Mouse (Mus musculus) frontal cortex, postnatal 36 days (tissue): ENCODE measurements around the gene Wipi2.

ENCODE experiments used
- DNase-seq, 2 experiments: peaks; one replicate each; pipeline ENCODE4 v3.0.0; 2022; ENCODE audit warnings: low spot score in 2 of 2

The Wipi2 gene

DNA sequence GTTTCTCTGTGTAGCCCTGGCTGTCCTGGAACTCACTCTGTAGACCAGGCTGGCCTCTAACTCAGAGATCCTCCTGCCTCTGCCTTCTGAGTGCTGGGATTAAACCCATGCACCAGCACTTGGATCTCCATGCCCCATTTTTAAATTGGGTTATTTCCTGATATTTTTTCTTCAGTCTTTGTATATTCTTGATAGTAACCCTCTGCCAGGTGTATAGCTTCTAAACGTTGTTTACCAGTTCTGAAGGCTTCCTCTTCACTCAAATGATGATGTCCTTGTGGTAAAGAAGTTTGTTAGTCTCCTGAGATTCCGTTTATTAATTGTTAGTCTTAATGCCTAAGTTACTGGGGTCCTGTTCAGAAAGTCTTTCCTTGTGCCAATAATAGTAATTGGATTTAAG, at the start of gene Wipi2:
Gene Wipi2 (plus strand): TSS at position 301 of the 400 bp plus-strand sequence.
- DNase-seq = no peak

GRCm38 (mm10) chr5:142578192-142578591, 49.3 kb upstream of the Wipi2 start:
- DNase-seq = no peak

DNA sequence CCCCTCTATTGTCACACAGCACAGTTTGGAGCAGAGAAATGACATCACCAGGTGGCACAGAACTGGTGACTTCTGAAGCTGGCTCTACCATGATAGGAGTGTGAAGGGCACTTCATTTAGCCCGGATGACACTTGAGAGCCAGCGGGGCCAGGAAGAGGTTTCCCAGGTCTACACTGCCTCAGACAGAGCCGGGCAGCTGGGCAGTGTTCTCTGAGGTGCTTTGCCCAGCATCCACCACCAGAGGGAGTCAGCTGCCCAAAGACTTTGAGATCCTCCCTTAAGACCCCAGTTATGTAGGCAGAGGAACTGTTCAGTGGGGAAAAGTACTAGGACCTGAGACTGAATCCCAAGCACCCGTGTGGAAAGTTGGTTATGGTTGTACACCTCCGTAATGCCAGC, 46.0 kb upstream of the Wipi2 start:
- peak; percentile 62 to 74 for DNase-seq

- peak; percentile 51 to 74 for DNase-seq
Observed at GRCm38 (mm10) chr5:142583616-142584126, 43.8 kb upstream of the Wipi2 start.

- no peak for DNase-seq
Observed at GRCm38 (mm10) chr5:142590953-142591616, 36.4 kb upstream of the Wipi2 start.

DNA sequence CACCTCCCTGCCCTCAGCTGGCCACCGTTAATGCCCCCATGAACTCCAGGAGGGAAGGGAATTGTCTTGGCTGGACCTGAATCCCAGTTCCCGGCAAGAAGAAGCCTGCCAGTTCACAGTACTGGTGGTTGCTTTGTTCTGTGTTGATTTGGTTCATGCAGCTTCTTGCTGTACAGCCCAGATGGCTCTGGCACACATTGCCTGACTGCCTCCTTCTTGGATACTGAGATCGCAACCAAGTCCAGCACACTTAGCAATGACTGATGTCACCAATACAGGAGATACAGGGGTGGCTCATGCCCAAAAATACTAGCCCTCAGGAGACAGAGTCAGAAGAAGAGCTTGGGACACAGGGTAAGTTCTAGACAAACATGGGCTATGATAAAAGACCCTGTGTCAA, 31.8 kb upstream of the Wipi2 start:
- DNase-seq = no peak

GRCm38 (mm10) chr5:142596723-142597122, 30.8 kb upstream of the Wipi2 start:
- DNase-seq = no peak

GRCm38 (mm10) chr5:142597648-142598390, 29.7 kb upstream of the Wipi2 start:
- no peak for DNase-seq

GRCm38 (mm10) chr5:142604379-142604778, 23.1 kb upstream of the Wipi2 start:
- no peak for DNase-seq

GRCm38 (mm10) chr5:142605288-142605687, 22.2 kb upstream of the Wipi2 start:
- DNase-seq = no peak

DNA sequence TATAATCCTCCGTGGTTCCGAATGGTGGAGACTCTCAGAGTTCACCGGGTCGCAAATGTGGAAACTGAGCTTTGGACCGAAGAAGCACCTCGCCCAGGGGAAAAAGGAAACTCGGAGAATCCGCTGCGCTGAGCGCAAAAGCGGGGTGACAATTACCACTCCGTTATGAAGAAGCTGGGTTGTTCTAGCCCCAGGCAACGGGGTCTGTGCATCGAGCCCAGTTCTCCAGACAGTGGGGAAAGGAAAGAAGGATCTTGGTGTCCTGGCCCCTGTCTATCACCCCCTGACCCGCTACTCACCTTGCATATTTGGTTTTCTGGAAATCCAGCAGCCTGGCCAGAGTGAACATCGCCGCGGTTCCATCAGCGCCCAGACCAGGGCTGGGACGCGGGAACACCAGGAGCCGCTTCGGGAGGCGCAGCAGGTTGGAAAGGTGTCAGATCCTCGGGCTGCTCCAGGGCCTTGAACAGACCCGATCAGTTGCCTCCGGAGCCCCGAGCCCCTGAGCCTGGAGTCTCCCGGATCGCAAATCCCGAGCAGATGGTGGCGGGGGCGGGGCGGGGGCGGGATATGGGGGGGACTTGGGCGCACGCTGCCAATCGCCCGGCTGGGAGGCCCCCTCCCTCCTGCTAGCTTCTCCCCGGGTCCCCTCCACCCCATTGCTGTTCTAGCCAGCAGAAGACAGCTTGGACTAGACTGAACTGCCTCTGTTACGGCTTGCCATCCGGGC, 19.1 kb upstream of the Wipi2 start, which contains the start of gene Mmd2:
Gene Mmd2 (minus strand): TSS at position 542 of the 730 bp plus-strand sequence.
- DNase-seq = peak; percentile 55 to 69

DNA sequence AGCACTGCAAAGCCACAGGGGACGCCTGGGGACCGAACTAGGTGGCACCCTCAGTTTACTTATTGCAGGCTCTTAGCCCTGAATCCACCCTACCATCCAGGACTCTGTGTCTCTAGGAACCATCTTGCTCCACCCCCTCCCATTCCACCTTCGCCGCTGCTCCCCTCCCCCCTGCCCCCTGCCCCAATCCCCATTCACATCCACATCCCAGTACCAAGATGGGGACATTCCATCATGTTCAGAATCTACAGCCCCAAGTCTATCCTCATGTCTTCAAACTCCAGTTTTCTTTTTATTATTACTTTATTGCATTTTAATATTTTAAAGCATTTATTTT, 18.5 kb upstream of the Wipi2 start:
- no peak for DNase-seq

DNA sequence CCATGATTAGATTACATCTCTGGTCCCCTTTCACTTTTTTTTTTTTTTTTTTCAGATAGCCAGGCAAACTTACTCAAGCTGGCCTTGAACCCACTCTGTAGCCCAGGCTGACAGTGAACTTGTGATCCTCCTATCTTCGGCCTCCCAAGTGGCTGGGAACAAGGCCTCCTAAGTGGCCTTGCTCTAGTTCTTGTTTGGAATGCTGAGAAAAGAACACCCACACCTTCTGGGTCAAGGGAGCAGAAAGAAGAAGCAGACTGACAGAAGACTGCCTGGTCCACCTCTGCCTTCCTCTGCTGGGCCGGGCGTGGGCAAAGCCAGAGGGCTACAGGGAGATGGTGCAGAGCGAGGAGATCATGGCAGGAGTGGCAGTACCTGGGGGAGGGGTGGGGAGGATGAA, 17.1 kb upstream of the Wipi2 start:
- no peak for DNase-seq

DNA sequence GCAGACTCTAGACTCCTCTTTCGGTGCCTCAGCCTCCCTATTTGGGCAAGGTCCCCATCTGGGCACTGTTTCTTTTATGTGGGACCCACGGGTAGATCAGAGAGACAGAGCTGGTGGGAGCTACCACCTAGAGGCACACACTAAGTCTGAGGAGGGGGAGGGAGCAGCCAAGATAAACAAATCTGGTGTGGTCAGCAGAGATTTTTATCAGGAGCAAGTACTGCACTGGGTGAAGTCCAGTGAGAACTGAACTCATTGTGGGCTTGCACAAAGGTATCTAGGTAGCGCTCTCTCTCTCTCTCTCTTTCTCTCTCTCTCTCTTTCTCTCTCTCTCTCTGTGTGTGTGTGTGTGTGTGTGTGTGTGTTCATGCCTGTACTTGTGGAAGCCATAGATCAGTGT, 13.0 kb upstream of the Wipi2 start:
- no peak for DNase-seq

DNA sequence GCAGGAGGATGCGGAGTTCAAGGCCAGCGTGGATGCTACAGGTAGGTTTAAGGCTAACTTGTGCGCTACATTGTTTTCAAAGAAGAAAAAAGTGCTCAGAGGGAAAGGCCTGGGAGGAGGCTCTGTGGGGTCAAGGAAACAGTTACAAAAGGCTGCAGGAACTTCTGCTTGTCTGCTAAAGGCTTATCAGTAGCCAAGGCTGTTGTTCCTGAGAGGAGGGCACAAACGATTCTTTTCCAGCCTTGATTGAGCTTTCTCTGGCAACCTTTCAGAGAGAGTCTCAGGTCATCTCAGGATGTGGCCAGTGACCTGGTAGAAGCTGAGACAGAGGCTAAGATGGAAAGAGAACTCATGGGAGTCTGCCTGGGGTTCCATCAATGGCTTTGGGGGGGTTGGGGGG, 11.9 kb upstream of the Wipi2 start:
- no peak for DNase-seq

- DNase-seq = no peak
Observed at GRCm38 (mm10) chr5:142616326-142616725, 11.2 kb upstream of the Wipi2 start.

DNA sequence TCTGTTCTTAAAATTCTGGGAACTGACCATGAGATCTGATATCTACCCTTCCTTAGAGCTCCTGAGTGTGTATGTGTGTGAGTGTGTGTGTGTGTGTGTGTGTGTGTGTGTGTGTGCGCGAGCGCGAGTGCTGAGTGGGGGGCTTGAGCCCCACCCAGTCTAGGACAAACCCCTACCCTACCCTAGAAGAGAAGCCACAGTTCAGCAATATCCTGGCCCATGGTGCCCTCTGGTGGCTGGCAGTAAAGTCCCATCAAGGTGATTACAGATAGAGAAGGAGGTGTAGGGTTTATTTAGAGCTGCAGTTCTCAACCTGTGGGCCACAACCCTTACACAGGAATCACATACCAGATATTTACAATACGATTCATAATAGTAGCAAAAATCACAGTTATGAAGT, 7.6 kb upstream of the Wipi2 start:
- peak; percentile 56 to 60 for DNase-seq

GRCm38 (mm10) chr5:142621421-142621820, 6.1 kb upstream of the Wipi2 start:
- DNase-seq = no peak

DNA sequence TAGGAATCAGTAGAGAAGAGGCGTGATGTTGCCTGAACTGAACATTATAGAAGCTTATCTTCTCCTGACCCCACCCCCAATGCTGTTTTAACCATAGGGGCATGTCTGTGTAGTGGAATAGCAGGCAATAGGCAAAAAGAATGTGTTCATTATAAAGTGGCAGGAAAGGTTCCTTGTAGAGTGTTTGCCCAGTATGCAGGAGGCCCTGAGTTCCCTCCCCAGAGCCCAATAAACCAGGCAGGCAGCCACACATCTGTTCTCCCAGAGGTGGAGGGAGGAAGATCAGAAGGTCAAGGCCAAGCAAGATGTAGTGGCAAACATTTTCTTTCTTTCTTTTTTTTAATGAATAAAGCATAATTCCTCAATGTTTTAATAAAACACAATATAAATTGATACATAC, 5.4 kb upstream of the Wipi2 start:
- DNase-seq = no peak

DNA sequence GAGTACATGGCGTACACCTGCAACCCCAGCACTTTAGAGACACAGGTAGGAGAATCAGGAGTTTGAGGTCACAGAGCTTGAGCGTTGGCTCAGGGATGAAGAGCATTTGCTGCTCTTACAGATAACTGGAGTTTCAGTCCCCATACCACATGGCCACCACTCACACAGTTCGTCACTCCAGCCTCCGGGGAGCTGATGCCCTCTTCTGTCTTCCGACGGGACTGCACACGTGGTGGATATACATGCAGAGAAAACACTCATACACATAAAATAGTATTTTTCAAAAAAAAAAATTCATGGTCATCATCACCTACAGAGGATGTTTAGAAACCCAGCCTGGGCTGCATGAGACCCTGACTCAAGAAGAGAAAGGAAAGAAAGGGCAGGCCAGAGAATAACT, 4.4 kb upstream of the Wipi2 start:
- no peak for DNase-seq

GRCm38 (mm10) chr5:142628726-142629662, 1.5 kb downstream of the Wipi2 start:
- DNase-seq = peak; percentile 97 to 98
